Mouse (Mus musculus): ENCODE measurements around the gene Iqcb1.

- TF ChIP-seq CTCF (IDR thresholded peaks at IDR 0.05; ENCODE audit: borderline replicate concordance, control insufficient read depth, extremely low read depth, insufficient read depth, low read length, poor library complexity) (no peak), POLR2A (IDR thresholded peaks at IDR 0.05; ENCODE audit: control insufficient read depth, extremely low read depth, insufficient read depth, low read length, poor library complexity) (no peak)
Observed at GRCm38 (mm10) chr16:36808616-36809015, 19.6 kb upstream of the Iqcb1 start.
